Mouse (Mus musculus) stomach, embryonic 15.5 days (tissue): ENCODE results near the gene B4galt1. TPM values are rescaled to one million over a fixed set of nuclear protein-coding genes. Genes with fewer than 3 reads are reported as not detected.

Experiments
- ATAC-seq: fragments of 200-750 bp; cut with Nextera tagmentation; 2 replicates; pipeline ENCODE4 v1.8.0; 2017; ENCODE audit warnings: low read depth, moderate number of reproducible peaks, moderate TSS enrichment; ENCODE audit not compliant: insufficient read depth, low FRiP score
- H3K27ac ChIP-seq: fragments of 300-500 bp; sonication (generic); 2 replicates; pipeline ENCODE4 v1.5.1; 2015; ENCODE audit warnings: mild to moderate bottlenecking, inconsistent platforms
- H3K27me3 ChIP-seq: fragments of 300-500 bp; sonication (generic); replicated peaks from 2 replicates; pipeline ENCODE4 v1.6.1; 2015; ENCODE audit warnings: inconsistent platforms
- H3K36me3 ChIP-seq: fragments of 300-500 bp; sonication (generic); 2 replicates; pipeline ENCODE4 v1.6.1; 2015; ENCODE audit warnings: inconsistent platforms
- H3K4me1 ChIP-seq: fragments of 300-500 bp; sonication (generic); 2 replicates; pipeline ENCODE4 v1.6.1; 2015; ENCODE audit warnings: inconsistent platforms
- H3K4me2 ChIP-seq: fragments of 300-500 bp; sonication (generic); 2 replicates; pipeline ENCODE4 v1.6.1; 2015; ENCODE audit warnings: mild to moderate bottlenecking, inconsistent platforms
- H3K4me3 ChIP-seq: fragments of 300-500 bp; sonication (generic); replicated peaks from 2 replicates; pipeline ENCODE4 v1.5.1; 2015; ENCODE audit warnings: inconsistent platforms
- H3K9ac ChIP-seq: fragments of 300-500 bp; sonication (generic); 2 replicates; pipeline ENCODE4 v1.6.1; 2015; ENCODE audit warnings: inconsistent platforms
- H3K9me3 ChIP-seq: fragments of 300-500 bp; sonication (generic); 2 replicates; pipeline ENCODE4 v1.6.1; 2016; ENCODE audit warnings: inconsistent platforms
- WGBS: fragments of 180-500 bp; shearing (Covaris S2); methylation state at CpG from one replicate; pipeline ENCODE4 v1.1.7; 2015; 5-methylcytosine and 5-hydroxymethylcytosine counted together
- polyA plus RNA-seq: library from polyadenylated mRNA; unstranded; fragments of >200 nt; fragmentation: Nextera tagmentation; extraction: Ambion mirVana; gene quantifications from 2 replicates; pipeline ENCODE4 v1.2.1, GENCODE M21; 2015

Gene B4galt1
- polyA plus RNA-seq, 1 experiment from 2014 or later: 47.2 TPM

- Histone ChIP-seq H3K4me2 (no peak overlapping the region), H3K27ac (peak overlapping the region; percentile 35; the same call in 1 of the 2 replicates), H3K9ac (no peak overlapping the region), H3K4me3 (no peak overlapping the region), H3K36me3 (no peaks in the 10 kb centered on the region), H3K27me3 (no peaks in the 10 kb centered on the region), H3K4me1 (peaks cover 7% of the 10 kb centered on the region; the same call in 1 of the 2 replicates), H3K9me3 (no peaks in the 10 kb centered on the region)
- 54% methylated on average over 10 of the region's 10 CpGs for WGBS
- ATAC-seq: no peak
Observed at GRCm38 (mm10) chr4:40784556-40785169, 69.1 kb downstream of the B4galt1 start.

GRCm38 (mm10) chr4:40783049-40783448 is 70.8 kb downstream of the B4galt1 start:
- Histone ChIP-seq H3K9me3 (no peaks in the 10 kb centered on the region), H3K9ac (no peak overlapping the region), H3K27ac (no peak overlapping the region), H3K27me3 (no peaks in the 10 kb centered on the region), H3K4me1 (peaks cover 7% of the 10 kb centered on the region; the same call in 1 of the 2 replicates), H3K4me3 (no peak overlapping the region), H3K36me3 (no peaks in the 10 kb centered on the region), H3K4me2 (no peak overlapping the region)
- ATAC-seq: no peak
- WGBS: 93% methylated on average over 4 of the region's 4 CpGs

DNA sequence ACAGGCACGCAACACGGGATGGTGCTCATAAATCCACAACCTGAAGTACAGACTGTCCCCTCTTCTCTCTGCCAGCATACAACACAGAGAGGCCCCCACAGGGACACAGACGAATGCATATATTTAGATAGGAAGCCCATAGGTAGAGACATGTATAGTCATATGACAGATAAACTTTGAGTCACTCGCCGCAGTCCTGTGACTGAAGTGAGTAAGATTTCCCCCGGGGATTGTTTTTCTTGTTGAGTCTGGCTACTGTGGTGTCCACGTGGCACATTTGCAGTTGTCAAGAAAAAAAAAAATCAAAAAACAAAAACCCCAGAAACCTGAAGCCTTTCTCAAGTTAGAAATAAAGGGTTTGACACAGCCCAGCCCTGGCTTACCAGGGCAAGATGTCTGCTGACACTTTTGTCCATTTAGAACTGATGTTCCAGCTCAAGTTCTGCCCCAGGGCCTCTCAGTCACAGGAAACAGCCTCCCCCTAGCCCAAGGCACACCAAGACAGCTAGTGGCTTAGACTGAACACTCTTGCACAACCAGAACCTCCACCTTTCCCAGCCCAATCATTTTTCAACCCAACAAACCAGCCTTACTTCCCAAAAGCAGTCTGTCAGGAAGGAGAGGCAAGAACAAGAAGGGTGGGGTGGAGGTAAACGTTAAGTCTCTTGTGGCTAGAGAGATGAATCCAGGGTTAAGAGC is 71.9 kb downstream of the B4galt1 start:
- no peak overlapping the region for H3K27ac ChIP-seq

DNA sequence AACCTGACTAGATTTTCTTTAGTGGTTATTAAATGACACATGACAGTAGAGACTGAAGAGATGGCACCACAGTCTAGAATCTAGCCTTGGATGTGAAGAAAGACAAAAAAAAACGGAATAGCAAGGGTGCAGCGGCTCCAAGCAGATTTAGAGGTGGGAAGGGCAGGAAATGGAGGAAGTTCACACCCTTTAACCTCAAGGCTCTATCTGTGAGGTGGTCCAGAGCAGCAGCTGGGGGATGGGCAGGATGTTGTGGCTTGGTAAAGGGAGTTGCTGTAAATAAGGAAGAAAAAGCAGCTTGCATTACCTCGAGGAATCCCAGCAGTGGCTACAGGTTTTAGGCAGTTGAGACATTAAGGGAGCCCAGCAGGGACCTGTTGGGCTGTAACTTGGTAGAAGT is 72.7 kb downstream of the B4galt1 start:
- 16% methylated on average over 3 of the region's 3 CpGs for WGBS
- H3K27me3 ChIP-seq: no peaks in the 10 kb centered on the region
- no peak for ATAC-seq
- H3K4me3 ChIP-seq: no peak overlapping the region
- H3K9ac ChIP-seq: no peak overlapping the region
- H3K27ac ChIP-seq: no peak overlapping the region
- H3K4me2 ChIP-seq: no peak overlapping the region
- peaks cover 7% of the 10 kb centered on the region for H3K4me1 ChIP-seq
- H3K36me3 ChIP-seq: no peaks in the 10 kb centered on the region
- no peaks in the 10 kb centered on the region for H3K9me3 ChIP-seq

More for the DNA sequence above, 71.9 kb downstream of the B4galt1 start:
- no peak overlapping the region for H3K4me2 ChIP-seq
- no peaks in the 10 kb centered on the region for H3K27me3 ChIP-seq
- H3K36me3 ChIP-seq: no peaks in the 10 kb centered on the region
- no peaks in the 10 kb centered on the region for H3K9me3 ChIP-seq
- peaks cover 7% of the 10 kb centered on the region for H3K4me1 ChIP-seq
- 38% methylated on average over 8 of the region's 8 CpGs for WGBS
- H3K4me3 ChIP-seq: no peak overlapping the region
- no peak for ATAC-seq
- no peak overlapping the region for H3K9ac ChIP-seq

DNA sequence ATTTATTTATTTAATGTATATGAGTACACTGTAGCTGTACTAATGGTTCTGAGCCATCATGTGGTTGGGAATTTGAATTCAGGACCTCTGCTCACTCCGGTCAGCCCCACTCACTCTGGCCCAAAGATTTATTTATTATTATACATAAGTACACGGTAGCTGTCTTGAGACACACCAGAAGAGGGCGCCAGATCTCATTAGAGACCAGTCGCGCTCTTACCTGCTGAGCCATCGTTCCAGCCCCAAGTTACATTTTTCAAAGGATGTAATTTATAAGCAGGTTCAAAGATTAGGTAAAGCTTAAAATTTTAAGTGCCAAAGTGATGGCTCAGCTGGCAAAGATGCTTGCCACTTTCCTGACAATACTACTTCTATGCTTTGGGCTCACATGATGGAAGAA is 75.1 kb downstream of the B4galt1 start:
- H3K27ac ChIP-seq: no peak overlapping the region
- H3K4me2 ChIP-seq: no peak overlapping the region
- peaks cover 13% of the 10 kb centered on the region; the same call in 1 of the 2 replicates for H3K4me1 ChIP-seq
- H3K9ac ChIP-seq: no peak overlapping the region
- no peaks in the 10 kb centered on the region for H3K9me3 ChIP-seq
- no peaks in the 10 kb centered on the region for H3K36me3 ChIP-seq
- no peaks in the 10 kb centered on the region for H3K27me3 ChIP-seq
- H3K4me3 ChIP-seq: no peak overlapping the region
- 76% methylated on average over 6 of the region's 6 CpGs for WGBS
- no peak for ATAC-seq

DNA sequence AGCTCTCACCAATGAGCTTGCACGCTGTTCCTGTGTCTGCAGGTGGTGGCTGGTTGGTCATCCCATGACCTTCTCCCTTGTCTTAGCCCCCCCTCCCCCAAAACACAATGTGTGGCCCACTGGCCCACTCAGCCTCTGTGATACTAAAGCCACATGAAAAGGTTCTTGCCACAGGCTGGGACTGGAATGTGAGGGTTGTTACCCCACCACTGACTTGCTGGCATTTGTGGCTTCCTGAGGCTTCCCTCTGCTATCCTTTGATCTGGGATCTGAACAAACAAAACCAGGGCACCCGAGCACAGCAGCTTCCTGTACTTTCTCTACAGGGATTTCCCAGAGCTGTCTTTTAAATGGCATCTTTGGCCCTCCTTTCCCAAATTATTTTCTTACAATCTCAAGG is 76.7 kb downstream of the B4galt1 start:
- no peaks in the 10 kb centered on the region for H3K9me3 ChIP-seq
- no peaks in the 10 kb centered on the region for H3K27me3 ChIP-seq
- no peak for ATAC-seq
- no peak overlapping the region for H3K4me3 ChIP-seq
- H3K36me3 ChIP-seq: no peaks in the 10 kb centered on the region
- peaks cover 13% of the 10 kb centered on the region; the same call in 1 of the 2 replicates for H3K4me1 ChIP-seq
- no peak overlapping the region for H3K9ac ChIP-seq
- no peak overlapping the region for H3K4me2 ChIP-seq
- WGBS: 41% methylated on average over 2 of the region's 2 CpGs
- no peak overlapping the region for H3K27ac ChIP-seq

- Histone ChIP-seq H3K36me3 (no peaks in the 10 kb centered on the region), H3K27me3 (no peaks in the 10 kb centered on the region), H3K4me2 (no peak overlapping the region), H3K4me3 (no peak overlapping the region), H3K27ac (no peak overlapping the region), H3K9ac (no peak overlapping the region), H3K4me1 (peaks cover 13% of the 10 kb centered on the region; the same call in 1 of the 2 replicates), H3K9me3 (no peaks in the 10 kb centered on the region)
- WGBS: 69% methylated on average over 4 of the region's 4 CpGs
- ATAC-seq: no peak
Observed at GRCm38 (mm10) chr4:40776416-40776815, 77.4 kb downstream of the B4galt1 start.

- peak; percentile 42; the same call in 1 of the 2 replicates for ATAC-seq
- WGBS: 16% methylated on average over 12 of the region's 12 CpGs
- H3K9ac ChIP-seq: no peak overlapping the region
- no peaks in the 10 kb centered on the region for H3K36me3 ChIP-seq
- peak overlapping the region; percentile 48 for H3K4me2 ChIP-seq
- peak overlapping the region; percentile 9; the same call in 1 of the 2 replicates for H3K4me3 ChIP-seq
- peaks cover 10% of the 10 kb centered on the region; the same call in 1 of the 2 replicates for H3K4me1 ChIP-seq
- H3K9me3 ChIP-seq: no peaks in the 10 kb centered on the region
- H3K27ac ChIP-seq: peak overlapping the region; percentile 81
- H3K27me3 ChIP-seq: no peaks in the 10 kb centered on the region
Observed at GRCm38 (mm10) chr4:40774279-40775259, 79.2 kb downstream of the B4galt1 start.

GRCm38 (mm10) chr4:40759876-40760275 is 93.9 kb downstream of the B4galt1 start:
- Histone ChIP-seq H3K36me3 (peaks cover 3% of the 10 kb centered on the region; the same call in 1 of the 2 replicates), H3K4me1 (peaks cover 4% of the 10 kb centered on the region; the same call in 1 of the 2 replicates), H3K27me3 (no peaks in the 10 kb centered on the region), H3K9me3 (no peaks in the 10 kb centered on the region), H3K4me2 (no peak overlapping the region), H3K4me3 (no peak overlapping the region), H3K9ac (no peak overlapping the region), H3K27ac (no peak overlapping the region)
- 52% methylated on average over 5 of the region's 5 CpGs for WGBS
- ATAC-seq: no peak

DNA sequence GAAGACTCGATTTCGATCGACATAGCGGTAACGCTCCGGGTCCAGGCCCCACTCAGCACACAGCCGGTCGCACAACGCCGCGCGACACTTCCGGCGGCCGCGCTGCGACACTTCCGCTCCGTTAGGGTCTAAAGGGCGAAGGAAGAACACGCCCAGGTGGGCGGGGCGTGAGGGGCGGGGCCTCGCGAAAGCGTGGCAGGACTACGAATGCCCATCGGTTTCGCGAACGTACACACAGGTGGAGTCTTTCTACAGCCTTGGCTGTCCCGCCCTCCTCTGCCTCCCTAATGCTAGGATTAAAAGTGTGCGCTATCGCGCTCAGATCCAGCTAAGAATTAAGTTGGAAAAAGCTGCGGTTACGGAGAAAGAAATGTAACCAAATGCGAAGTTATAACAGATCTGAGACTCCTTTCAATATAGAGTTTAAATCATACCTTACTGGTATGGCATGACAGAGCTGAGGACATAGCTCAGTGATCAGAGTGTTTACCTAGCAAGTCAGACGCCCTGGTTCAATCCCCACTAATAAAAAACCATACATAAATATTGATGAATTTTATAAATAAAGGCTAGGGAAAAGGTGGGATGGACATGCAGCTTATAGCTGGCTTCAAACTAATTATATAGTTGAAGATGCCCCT is 95.9 kb downstream of the B4galt1 start, which contains the start of gene Smu1:
Gene Smu1 (minus strand): TSS at position 144 of the 641 bp plus-strand sequence.
- peaks cover 4% of the 10 kb centered on the region; the same call in 1 of the 2 replicates for H3K4me1 ChIP-seq
- H3K27me3 ChIP-seq: no peaks in the 10 kb centered on the region
- H3K4me3 ChIP-seq: peak within 1 kb of the TSS; percentile 89
- peak within 1 kb of the TSS; percentile 58 for H3K4me2 ChIP-seq
- peak within 1 kb of the TSS; percentile 86 for H3K9ac ChIP-seq
- no peaks in the 10 kb centered on the region for H3K9me3 ChIP-seq
- WGBS: under 1% methylated on average over 40 of the region's 40 CpGs
- peaks cover 12% of the 10 kb centered on the region; the same call in 1 of the 2 replicates for H3K36me3 ChIP-seq
- ATAC-seq: peak; percentile 96
- H3K27ac ChIP-seq: peak within 1 kb of the TSS; percentile 67
